Mouse (Mus musculus) CH12.LX (cell line): ENCODE results near the gene Cyp2t4. TPM values are rescaled to one million over a fixed set of nuclear protein-coding genes. Genes with fewer than 3 reads are reported as not detected.

Experiments
- DNase-seq: peaks from one replicate; pipeline ENCODE4 v3.0.0-alpha.2; 2013; ENCODE audit errors: extremely low read depth
- H3K27ac ChIP-seq: 2 replicates; pipeline ENCODE4 v1.5.1; 2012; ENCODE audit warnings: low read depth, mild to moderate bottlenecking, control low read depth, moderate library complexity; ENCODE audit not compliant: insufficient read depth
- H3K27me3 ChIP-seq: replicated peaks from 2 replicates; pipeline ENCODE3; 2012; ENCODE audit warnings: inconsistent platforms
- H3K36me3 ChIP-seq, 2 experiments: replicated peaks in 1 of 2; 2 replicates each; pipeline versions ENCODE3 to v1.6.1; 2012; ENCODE audit warnings: inconsistent platforms in 1 of 2, low read length in 1 of 2, mild to moderate bottlenecking in 1 of 2, mixed read lengths in 1 of 2, moderate library complexity in 1 of 2; ENCODE audit not compliant: control insufficient read depth in 1 of 2, insufficient read depth in 1 of 2
- H3K4me1 ChIP-seq, 2 experiments: 2 replicates each; pipeline ENCODE4 v1.6.1; 2012; ENCODE audit warnings: inconsistent platforms in 1 of 2, moderate library complexity in 1 of 2; ENCODE audit not compliant: insufficient read depth in 2 of 2, control insufficient read depth in 1 of 2
- H3K4me2 ChIP-seq: 2 replicates; pipeline ENCODE4 v1.6.1; 2012; ENCODE audit warnings: low read depth, mild to moderate bottlenecking, control low read depth; ENCODE audit not compliant: poor library complexity, insufficient read depth, severe bottlenecking
- H3K4me3 ChIP-seq, 3 experiments: fragments of 150-350 bp in 1 of 3; sonication (generic) in 1 of 3; replicated peaks in 1 of 3; 2 replicates each; pipeline versions ENCODE3 to v1.5.1; 2011 to 2012; ENCODE audit warnings: low read depth in 2 of 3, low read length in 2 of 3, mild to moderate bottlenecking in 2 of 3, moderate library complexity in 2 of 3, control low read depth in 1 of 3, improper control_type of control experiment in 1 of 3, inconsistent platforms in 1 of 3, mixed read lengths in 1 of 3; ENCODE audit not compliant: poor library complexity in 1 of 3
- H3K79me2 ChIP-seq: replicated peaks from 2 replicates; pipeline ENCODE4 v1.6.1; 2012; ENCODE audit warnings: mild to moderate bottlenecking, moderate library complexity; ENCODE audit not compliant: control insufficient read depth, poor library complexity, insufficient read depth, severe bottlenecking; ENCODE audit errors: extremely low read depth
- H3K9ac ChIP-seq: 2 replicates; pipeline ENCODE4 v1.6.1; 2012; ENCODE audit warnings: low read depth, mild to moderate bottlenecking, control low read depth, moderate library complexity; ENCODE audit not compliant: insufficient read depth
- H3K9me3 ChIP-seq: replicated peaks from 2 replicates; pipeline ENCODE3; 2012; ENCODE audit warnings: low read length, inconsistent platforms, mixed read lengths
- CHD1 ChIP-seq: IDR thresholded peaks from 2 replicates; pipeline ENCODE4 v1.6.1; 2012; ENCODE audit warnings: low read depth, low read length, improper control_type of control experiment, inconsistent platforms
- CTCF ChIP-seq, 2 experiments: IDR thresholded peaks in 1 of 2; conservative IDR thresholded peaks in 1 of 2; 2 replicates each; pipeline ENCODE4 v1.5.1; 2011 to 2012; ENCODE audit warnings: low read depth in 2 of 2, low read length in 2 of 2, improper control_type of control experiment in 1 of 2, inconsistent platforms in 1 of 2, mild to moderate bottlenecking in 1 of 2, moderate library complexity in 1 of 2
- ELF1 ChIP-seq: IDR thresholded peaks from 2 replicates; pipeline ENCODE4 v1.6.1; 2014; ENCODE audit warnings: low read depth, mild to moderate bottlenecking, inconsistent platforms, low read length, improper control_type of control experiment
- ETS1 ChIP-seq: conservative IDR thresholded peaks from 2 replicates; pipeline ENCODE4 v1.6.1; 2012; ENCODE audit warnings: low read depth, mild to moderate bottlenecking, inconsistent platforms, low read length, improper control_type of control experiment, moderate library complexity
- HCFC1 ChIP-seq: IDR thresholded peaks from 2 replicates; pipeline ENCODE4 v1.6.1; 2012; ENCODE audit warnings: low read depth, mild to moderate bottlenecking, inconsistent platforms, low read length, improper control_type of control experiment
- IRF4 ChIP-seq: IDR thresholded peaks from 2 replicates; pipeline ENCODE4 v1.6.1; 2014; ENCODE audit warnings: low read depth, mild to moderate bottlenecking, inconsistent platforms, low read length, improper control_type of control experiment
- MAZ ChIP-seq: IDR thresholded peaks from 2 replicates; pipeline ENCODE4 v1.6.1; 2012; ENCODE audit warnings: low read depth, mild to moderate bottlenecking, inconsistent platforms, low read length, improper control_type of control experiment, moderate library complexity
- MXI1 ChIP-seq: IDR thresholded peaks from 2 replicates; pipeline ENCODE4 v1.6.1; 2011; ENCODE audit warnings: mild to moderate bottlenecking, low read depth, low read length, improper control_type of control experiment
- NRF1 ChIP-seq: IDR thresholded peaks from 2 replicates; pipeline ENCODE4 v1.6.1; 2014; ENCODE audit warnings: low read depth, mild to moderate bottlenecking, inconsistent platforms, low read length, improper control_type of control experiment, moderate library complexity
- PAX5 ChIP-seq: IDR thresholded peaks from 2 replicates; pipeline ENCODE4 v1.6.1; 2012; ENCODE audit warnings: low read length, inconsistent platforms, mixed read lengths
- RAD21 ChIP-seq: IDR thresholded peaks from 2 replicates; pipeline ENCODE4 v1.6.1; 2011; ENCODE audit warnings: low read depth, mild to moderate bottlenecking, low read length, improper control_type of control experiment, moderate library complexity
- SIN3A ChIP-seq: IDR thresholded peaks from 2 replicates; pipeline ENCODE4 v1.6.1; 2012; ENCODE audit warnings: low read length, improper control_type of control experiment, inconsistent platforms
- SMC3 ChIP-seq: IDR thresholded peaks from 2 replicates; pipeline ENCODE4 v1.6.1; 2011; ENCODE audit warnings: low read depth, low read length, improper control_type of control experiment
- USF1 ChIP-seq: IDR thresholded peaks from 2 replicates; pipeline ENCODE4 v1.6.1; 2014; ENCODE audit warnings: low read depth, mild to moderate bottlenecking, inconsistent platforms, low read length, improper control_type of control experiment
- ZC3H11A ChIP-seq: IDR thresholded peaks from 2 replicates; pipeline ENCODE4 v1.6.1; 2012; ENCODE audit warnings: low read depth, mild to moderate bottlenecking, inconsistent platforms, low read length, improper control_type of control experiment
- ZKSCAN1 ChIP-seq: IDR thresholded peaks from 2 replicates; pipeline ENCODE4 v1.6.1; 2012; ENCODE audit warnings: low read depth, inconsistent platforms, low read length, improper control_type of control experiment, borderline replicate concordance
- ZMIZ1 ChIP-seq: IDR thresholded peaks from 2 replicates; pipeline ENCODE4 v1.6.1; 2012; ENCODE audit warnings: low read depth, mild to moderate bottlenecking, inconsistent platforms, low read length, improper control_type of control experiment
- dilution Hi-C: fragments of 300-500 bp; cut with MboI; formaldehyde crosslinking; loops from 2 replicates; pipeline ENCODE4 v1.14.3; 2020; ENCODE audit warnings: low sequenced_read_pairs; ENCODE audit not compliant: extremely low pct_unique_long_range_greater_than_20kb, extremely low pct_ligation_motif_present
- in situ Hi-C: fragments of 300-500 bp; cut with MboI; formaldehyde crosslinking; loops from 3 replicates; pipeline ENCODE4 v1.14.3; 2019; ENCODE audit warnings: low sequenced_read_pairs, low pct_ligation_motif_present, low pct_unique_long_range_greater_than_20kb, mixed read lengths
- polyA plus RNA-seq: library from polyadenylated mRNA; unstranded; fragments of >175 nt; gene quantifications from 2 replicates; pipeline ENCODE4 v1.2.1, GENCODE M21; 2012; ENCODE audit warnings: low read depth; ENCODE audit not compliant: insufficient read length
- total RNA-seq, 2 experiments: library from RNA; depleted of rRNA; stranded (reverse); fragments of 300-350 nt in 1 of 2; fragments of >200 nt in 1 of 2; gene quantifications; 2 replicates each; pipeline ENCODE4 v1.2.3; 2012 to 2014

Cyp2t4 gene
- total and polyA plus RNA-seq, 3 experiments = 0.43 TPM; not detected in 2

GRCm38 (mm10) chr7:27131387-27131786 lies 22.1 kb upstream of the Cyp2t4 start:
- no peak overlapping the region for H3K4me3 ChIP-seq
- in situ Hi-C loops (loop anchor here (25.0 kb wide), 1 partner anchor 369 kb away; the partner anchor contains the start of gene Cyp2b19), dilution Hi-C loops (no loop called here)
- TF ChIP-seq PAX5 = no peak
- TF ChIP-seq USF1 = no peak
- TF ChIP-seq HCFC1 = no peak
- no peak for TF ChIP-seq ETS1
- no peak for TF ChIP-seq SIN3A
- no peak for TF ChIP-seq MAZ
- no peak for TF ChIP-seq MXI1
- no peak for TF ChIP-seq NRF1
- TF ChIP-seq ZMIZ1 = no peak
- no peak for TF ChIP-seq CHD1
- TF ChIP-seq ZKSCAN1 = no peak
- no peak overlapping the region for H3K4me2 ChIP-seq
- no peaks in the 10 kb centered on the region for H3K4me1 ChIP-seq
- H3K9ac ChIP-seq = no peak overlapping the region
- peaks cover 7% of the 10 kb centered on the region for H3K9me3 ChIP-seq
- no peaks in the 10 kb centered on the region for H3K79me2 ChIP-seq
- no peak overlapping the region for H3K27ac ChIP-seq
- H3K36me3 ChIP-seq = no peaks in the 10 kb centered on the region
- H3K27me3 ChIP-seq = peaks cover 69% of the 10 kb centered on the region
- no peak for DNase-seq

- no peak for TF ChIP-seq NRF1
- TF ChIP-seq RAD21 = peak; percentile 57
- peak; percentile 7 to 69; a peak in 2 of 4 replicates for TF ChIP-seq CTCF (conservative IDR thresholded peaks at IDR 0.05 in 1 of 2, IDR thresholded peaks at IDR 0.05 in 1 of 2; ENCODE audit: low read depth in 2 of 2, low read length in 2 of 2)
- TF ChIP-seq SMC3 = peak; percentile 56
- no peak for TF ChIP-seq ZC3H11A
- TF ChIP-seq ELF1 = no peak
- no peak for TF ChIP-seq IRF4
- H3K79me2 ChIP-seq = no peaks in the 10 kb centered on the region
- in situ Hi-C loops = loop anchor here (25.0 kb wide), 1 partner anchor 370 kb away; the partner anchor contains the start of gene Cyp2b19
Observed at GRCm38 (mm10) chr7:27132588-27132987, 20.9 kb upstream of the Cyp2t4 start.

More at GRCm38 (mm10) chr7:27132588-27132987, 20.9 kb upstream of the Cyp2t4 start:
- dilution Hi-C loops = no loop called here
- no peaks in the 10 kb centered on the region for H3K36me3 ChIP-seq
- H3K27ac ChIP-seq = no peak overlapping the region
- no peak overlapping the region for H3K4me3 ChIP-seq
- peaks cover 7% of the 10 kb centered on the region for H3K9me3 ChIP-seq
- no peak overlapping the region for H3K9ac ChIP-seq
- peak; percentile 62 for DNase-seq
- H3K4me1 ChIP-seq = no peaks in the 10 kb centered on the region
- H3K4me2 ChIP-seq = no peak overlapping the region
- peaks cover 74% of the 10 kb centered on the region for H3K27me3 ChIP-seq
